Mouse (Mus musculus): ENCODE results near the gene Ciao1. TPM values are rescaled to one million over a fixed set of nuclear protein-coding genes. Genes with fewer than 3 reads are reported as not detected.

Ciao1 gene
- total and polyA plus RNA-seq, 3 experiments: 83.8 to 86.3 TPM; not detected in 1

DNA sequence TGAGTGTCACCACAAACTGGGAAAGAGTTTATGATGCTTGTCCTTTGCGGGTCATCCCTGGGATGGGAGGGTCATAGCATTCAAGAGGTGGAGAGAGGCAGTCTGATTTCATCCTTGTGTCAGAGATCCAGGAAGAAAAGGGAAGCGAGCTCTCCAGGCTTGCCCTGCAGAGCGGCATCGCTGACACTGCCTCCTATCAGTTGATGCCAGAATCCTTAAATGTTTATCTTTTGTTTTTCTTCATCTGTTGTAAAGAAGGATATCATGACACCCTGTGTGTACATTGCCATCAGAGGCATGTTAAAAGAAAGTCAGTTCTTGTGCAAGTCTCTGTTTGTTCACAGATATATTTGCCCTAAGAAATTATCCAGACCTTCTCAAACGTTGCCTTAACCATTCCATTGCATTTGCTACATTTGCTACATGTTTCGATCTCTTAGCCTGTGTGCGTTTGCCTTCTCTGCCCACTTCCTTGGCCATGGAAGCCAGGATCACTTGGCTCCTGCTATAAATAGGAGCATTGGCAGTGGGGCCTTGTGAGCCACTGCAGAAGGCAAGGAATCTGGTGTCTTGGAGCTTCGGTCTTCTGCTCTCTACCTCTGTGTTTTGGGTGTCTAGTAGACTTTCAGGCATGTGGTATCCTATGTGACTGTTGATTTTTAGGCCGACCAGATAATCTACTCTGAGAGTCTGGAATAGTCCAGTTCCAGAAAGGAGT is 2.8 kb upstream of the Ciao1 start (continued):
- TF ChIP-seq HCFC1 (IDR thresholded peaks at IDR 0.05; ENCODE audit: low read depth, low read length) (no peak), MAZ (IDR thresholded peaks at IDR 0.05; ENCODE audit: low read depth, low read length) (no peak), JUND (IDR thresholded peaks at IDR 0.05; ENCODE audit: low read depth, low read length) (no peak)

DNA sequence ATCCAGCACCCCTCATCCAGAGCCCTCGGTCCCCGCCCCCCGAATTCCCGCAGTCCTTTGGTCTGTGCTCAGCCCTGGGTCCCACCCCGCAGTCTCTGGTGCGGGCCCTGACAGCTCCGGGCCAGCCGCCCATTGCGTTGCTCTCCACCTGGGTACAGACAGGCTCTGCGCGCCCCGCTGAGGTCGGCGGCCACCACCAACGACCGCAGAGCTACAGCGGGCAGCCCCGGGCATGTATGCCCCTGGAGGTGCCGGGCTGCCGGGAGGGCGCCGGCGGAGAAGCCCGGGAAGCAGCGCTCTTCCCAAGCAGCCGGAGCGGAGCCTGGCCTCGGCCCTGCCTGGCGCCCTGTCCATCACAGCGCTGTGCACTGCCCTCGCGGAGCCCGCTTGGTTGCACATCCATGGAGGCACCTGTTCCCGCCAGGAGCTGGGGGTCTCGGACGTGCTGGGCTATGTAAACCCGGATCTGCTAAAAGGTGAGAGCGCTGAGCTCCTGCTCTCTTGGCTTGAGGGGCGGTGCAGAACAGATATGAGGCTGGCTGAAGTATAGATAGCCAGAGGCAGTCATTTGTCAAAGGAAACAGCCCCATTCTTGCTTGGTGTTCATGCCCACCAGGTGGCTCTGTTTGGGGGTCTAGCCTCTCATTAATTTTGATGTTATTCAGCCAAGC is 853 bp upstream of the Ciao1 start:
- H3K79me2 ChIP-seq (ENCODE audit: control insufficient read depth, insufficient read depth, low read length, poor library complexity): peaks cover 22% of the 10 kb centered on the region
- H3K27ac ChIP-seq (ENCODE audit: control insufficient read depth, low read depth, low read length): peak overlapping the region; percentile 59
- H3K36me3 ChIP-seq (ENCODE audit: control insufficient read depth in 1 of 2, insufficient read depth in 2 of 2, low read length in 2 of 2): peaks cover 2 to 30% of the 10 kb centered on the region in 2 experiments; a peak in 3 of 4 replicates
- no peaks in the 10 kb centered on the region for H3K27me3 ChIP-seq (ENCODE audit: control insufficient read depth in 1 of 2, insufficient read depth in 2 of 2, low read length in 2 of 2)
- H3K9me3 ChIP-seq (replicated peaks; ENCODE audit: insufficient read depth, low read length): no peaks in the 10 kb centered on the region
- H3K9ac ChIP-seq (ENCODE audit: control insufficient read depth, low read depth, low read length, poor library complexity, severe bottlenecking): peak overlapping the region; percentile 87
- peak; percentile 73 for DNase-seq (ENCODE audit: low read depth, low spot score)
- peak overlapping the region; percentile 90 to 91 for H3K4me3 ChIP-seq (ENCODE audit: control insufficient read depth in 1 of 2, insufficient read depth in 1 of 2, low read depth in 2 of 2, low read length in 2 of 2)
- H3K4me1 ChIP-seq (ENCODE audit: control insufficient read depth in 1 of 2, insufficient read depth in 2 of 2, low read length in 2 of 2): peaks cover 22 to 26% of the 10 kb centered on the region in 2 experiments
- TF ChIP-seq CHD1 (IDR thresholded peaks at IDR 0.05; ENCODE audit: low read depth, low read length): no peak
- TF ChIP-seq CHD2 (IDR thresholded peaks at IDR 0.05; ENCODE audit: low read length): no peak
- no peak for TF ChIP-seq USF1 (IDR thresholded peaks at IDR 0.05; ENCODE audit: low read depth, low read length)
- TF ChIP-seq MAX (IDR thresholded peaks at IDR 0.05; ENCODE audit: low read length): no peak
- TF ChIP-seq HCFC1 (IDR thresholded peaks at IDR 0.05; ENCODE audit: low read depth, low read length): no peak; the same call in 1 of the 2 replicates
- peak; percentile 16 to 59 (median 32); a peak in 3 of 6 replicates for TF ChIP-seq CTCF (IDR thresholded peaks at IDR 0.05 in 2 of 3, conservative IDR thresholded peaks at IDR 0.05 in 1 of 3; ENCODE audit: control insufficient read depth in 1 of 3, insufficient read depth in 1 of 3, low read depth in 2 of 3, low read length in 3 of 3, poor library complexity in 1 of 3, severe bottlenecking in 1 of 3)
- TF ChIP-seq ZC3H11A (IDR thresholded peaks at IDR 0.05; ENCODE audit: low read depth, low read length): 0 out of 2 replicates have a peak, but pooled peaks have one; percentile 18
- no peak; the same call in 1 of the 2 replicates for TF ChIP-seq POLR2AphosphoS2 (IDR thresholded peaks at IDR 0.05; ENCODE audit: low read length)
- TF ChIP-seq MXI1 (IDR thresholded peaks at IDR 0.05; ENCODE audit: low read depth, low read length): peak; percentile 54; the same call in 1 of the 2 replicates
- no peak for TF ChIP-seq POLR2A (IDR thresholded peaks at IDR 0.05; ENCODE audit: control insufficient read depth in 1 of 2, insufficient read depth in 1 of 2, low read depth in 1 of 2, low read length in 2 of 2, poor library complexity in 1 of 2)
- TF ChIP-seq ELF1 (IDR thresholded peaks at IDR 0.05; ENCODE audit: low read depth, low read length): no peak
- 0 out of 2 replicates have a peak, but pooled peaks have one; percentile 19 for TF ChIP-seq KAT2A (conservative IDR thresholded peaks at IDR 0.05; ENCODE audit: low read depth, low read length)
- TF ChIP-seq GABPA (IDR thresholded peaks at IDR 0.05; ENCODE audit: low read depth, low read length): no peak
- peak; percentile 67 for TF ChIP-seq SIN3A (IDR thresholded peaks at IDR 0.05; ENCODE audit: low read length)
- TF ChIP-seq TBP (IDR thresholded peaks at IDR 0.05; ENCODE audit: low read depth, low read length): peak; percentile 49; the same call in 1 of the 2 replicates
- TF ChIP-seq GATA1 (IDR thresholded peaks at IDR 0.05; ENCODE audit: low read depth, low read length): peak; percentile 66
- TF ChIP-seq E2F4 (IDR thresholded peaks at IDR 0.05; ENCODE audit: borderline replicate concordance, low read depth, low read length): no peak
- TF ChIP-seq ZMIZ1 (IDR thresholded peaks at IDR 0.05; ENCODE audit: low read depth, low read length): no peak
- peak; percentile 39 to 41; a peak in 3 of 4 replicates for TF ChIP-seq EP300 (IDR thresholded peaks at IDR 0.05; ENCODE audit: low read depth in 1 of 2, low read length in 2 of 2)
- no peak for TF ChIP-seq JUND (IDR thresholded peaks at IDR 0.05; ENCODE audit: low read depth, low read length)
- TF ChIP-seq POLR2AphosphoS5 (IDR thresholded peaks at IDR 0.05; ENCODE audit: borderline replicate concordance, low read depth, low read length): no peak
- TF ChIP-seq TCF12 (IDR thresholded peaks at IDR 0.05; ENCODE audit: low read depth, low read length): peak; percentile 67
- no peak for TF ChIP-seq NRF1 (IDR thresholded peaks at IDR 0.05; ENCODE audit: insufficient read depth, low read depth, low read length, poor library complexity, severe bottlenecking)
- peak; percentile 38; the same call in 1 of the 2 replicates for TF ChIP-seq ETS1 (IDR thresholded peaks at IDR 0.05; ENCODE audit: low read depth, low read length)
- TF ChIP-seq MYC (IDR thresholded peaks at IDR 0.05; ENCODE audit: low read depth, low read length): no peak
- no peak for TF ChIP-seq MYB (IDR thresholded peaks at IDR 0.05; ENCODE audit: low read depth, low read length)
- no peak for TF ChIP-seq MAFK (IDR thresholded peaks at IDR 0.05; ENCODE audit: borderline replicate concordance, low read depth, low read length)
- no peak for TF ChIP-seq ZKSCAN1 (IDR thresholded peaks at IDR 0.05; ENCODE audit: low read depth, low read length)
- peak; percentile 24 for TF ChIP-seq RAD21 (IDR thresholded peaks at IDR 0.05; ENCODE audit: low read depth, low read length)
- no peak for TF ChIP-seq NELFE (IDR thresholded peaks at IDR 0.05; ENCODE audit: low read depth, low read length)
- TF ChIP-seq SMC3 (IDR thresholded peaks at IDR 0.05; ENCODE audit: low read depth, low read length): peak; percentile 60
- TF ChIP-seq BHLHE40 (IDR thresholded peaks at IDR 0.05; ENCODE audit: borderline replicate concordance, low read depth, low read length): no peak
